Mouse (Mus musculus): Measurements from ENCODE around the gene Vmn1r211. TPM values are rescaled to one million over a fixed set of nuclear protein-coding genes. Genes with fewer than 3 reads are reported as not detected.
"Not testable (repeated sequence)": the region's sequence is repeated elsewhere in the genome, so short reads cannot be mapped to it uniquely, and the experiment has no call there.

Vmn1r211 gene
- polyA plus RNA-seq (2014; fragmentation: Nextera tagmentation; extraction: Ambion mirVana) = not detected in 2 replicates

DNA sequence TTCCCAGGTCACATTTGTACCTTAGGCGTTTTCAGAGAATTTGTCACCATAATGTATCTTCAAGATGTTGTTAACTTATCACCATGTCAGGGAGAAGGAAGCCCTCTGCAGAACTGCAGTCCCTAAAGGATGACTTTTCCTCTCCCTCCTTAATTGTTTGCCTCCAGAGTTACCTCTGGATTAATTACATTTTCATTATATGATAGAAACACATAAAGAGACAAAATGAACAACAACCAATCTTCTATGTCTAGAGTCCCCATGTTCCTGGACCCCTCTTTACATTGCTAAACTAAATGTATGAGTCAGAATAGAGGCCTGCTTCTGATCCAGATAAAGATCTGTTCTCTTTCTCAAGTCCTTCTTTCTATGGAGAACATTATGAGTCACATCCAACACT lies at the start of gene Vmn1r211:
TSS of gene Vmn1r211 (minus strand) at position 101 of the 400 bp plus-strand sequence.
- H3K27me3 ChIP-seq (ENCODE audit: control insufficient read depth, insufficient read depth, low read length) = no peaks in the 10 kb centered on the region
- no peaks in the 10 kb centered on the region for H3K36me3 ChIP-seq (ENCODE audit: control insufficient read depth, insufficient read depth, low read length)
- ATAC-seq (ENCODE audit: low read depth) = no peak
- WGBS = 71% methylated on average over 1 of the region's 1 CpGs
- H3K27ac ChIP-seq (ENCODE audit: low read depth, low read length) = no peak within 1 kb of the TSS
- H3K4me2 ChIP-seq (ENCODE audit: low read depth, low read length) = no peak within 1 kb of the TSS
- H3K4me3 ChIP-seq (ENCODE audit: low read depth, low read length) = no peak within 1 kb of the TSS
- H3K4me1 ChIP-seq (ENCODE audit: control insufficient read depth, insufficient read depth, low read length) = no peaks in the 10 kb centered on the region
- H3K9ac ChIP-seq (replicated peaks; ENCODE audit: low read depth, low read length) = no peak within 1 kb of the TSS
- H3K9me3 ChIP-seq (ENCODE audit: control insufficient read depth, low read length) = no peaks in the 10 kb centered on the region

DNA sequence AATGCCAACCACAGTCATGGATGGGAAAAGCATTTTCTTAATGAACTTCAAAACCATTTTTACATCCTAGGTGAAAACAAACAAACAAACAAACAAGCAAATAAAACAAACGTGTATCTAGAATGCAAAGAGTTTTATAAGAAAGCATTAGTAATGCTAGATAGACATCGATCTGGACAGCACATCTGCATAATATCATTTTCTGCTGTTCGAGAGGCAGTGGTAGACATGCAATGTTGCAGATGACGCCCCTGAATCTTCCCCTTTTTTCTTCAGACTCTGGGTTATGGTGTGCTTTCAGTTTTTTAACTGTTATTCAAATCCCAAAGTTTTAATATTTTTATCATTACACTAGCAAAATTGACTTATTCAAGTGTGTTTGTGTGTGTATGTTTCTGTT lies 26.7 kb upstream of the Vmn1r211 start, which contains the start of gene Vmn1r212:
TSS of gene Vmn1r212 (minus strand) at position 101 of the 400 bp plus-strand sequence.
- no peaks in the 10 kb centered on the region for H3K9me3 ChIP-seq (ENCODE audit: control insufficient read depth, low read length)
- no peaks in the 10 kb centered on the region for H3K4me1 ChIP-seq (ENCODE audit: control insufficient read depth, insufficient read depth, low read length)
- no peak within 1 kb of the TSS for H3K4me2 ChIP-seq (ENCODE audit: low read depth, low read length)
- H3K4me3 ChIP-seq (ENCODE audit: low read depth, low read length) = no peak within 1 kb of the TSS
- no peak within 1 kb of the TSS for H3K9ac ChIP-seq (replicated peaks; ENCODE audit: low read depth, low read length)
- no peaks in the 10 kb centered on the region for H3K36me3 ChIP-seq (ENCODE audit: control insufficient read depth, insufficient read depth, low read length)
- 85% methylated on average over 4 of the region's 4 CpGs for WGBS
- no peak for ATAC-seq (ENCODE audit: low read depth)
- H3K27ac ChIP-seq (ENCODE audit: low read depth, low read length) = no peak within 1 kb of the TSS
- H3K27me3 ChIP-seq (ENCODE audit: control insufficient read depth, insufficient read depth, low read length) = no peaks in the 10 kb centered on the region

DNA sequence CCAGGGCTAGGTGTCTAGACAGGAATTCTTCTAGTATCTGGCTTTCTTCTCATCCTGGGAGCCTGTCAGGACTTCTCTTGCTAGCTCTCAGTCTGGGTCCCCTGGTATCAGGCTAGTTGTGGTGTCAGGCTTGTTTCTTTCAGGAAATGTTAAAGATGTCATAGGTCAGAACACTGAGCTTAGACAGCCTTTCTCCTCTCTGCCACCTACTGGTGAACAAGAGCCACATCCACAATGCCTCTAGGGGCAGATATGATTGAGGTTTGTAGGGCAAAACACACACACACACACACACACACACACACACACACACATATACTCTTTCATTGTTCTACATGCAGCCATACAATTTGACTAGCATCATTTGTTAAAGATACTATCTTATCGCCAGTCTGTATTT lies 21.9 kb upstream of the Vmn1r211 start:
- H3K4me1 ChIP-seq (ENCODE audit: control insufficient read depth, insufficient read depth, low read length) = no peaks in the 10 kb centered on the region
- H3K27ac ChIP-seq (ENCODE audit: low read depth, low read length) = no peak overlapping the region
- no peak overlapping the region for H3K9ac ChIP-seq (replicated peaks; ENCODE audit: low read depth, low read length)
- H3K36me3 ChIP-seq (ENCODE audit: control insufficient read depth, insufficient read depth, low read length) = no peaks in the 10 kb centered on the region
- H3K9me3 ChIP-seq (ENCODE audit: control insufficient read depth, low read length) = no peaks in the 10 kb centered on the region
- 97% methylated on average over 1 of the region's 1 CpGs for WGBS
- H3K27me3 ChIP-seq (ENCODE audit: control insufficient read depth, insufficient read depth, low read length) = no peaks in the 10 kb centered on the region
- no peak overlapping the region for H3K4me2 ChIP-seq (ENCODE audit: low read depth, low read length)
- no peak for ATAC-seq (ENCODE audit: low read depth)
- H3K4me3 ChIP-seq (ENCODE audit: low read depth, low read length) = no peak overlapping the region

DNA sequence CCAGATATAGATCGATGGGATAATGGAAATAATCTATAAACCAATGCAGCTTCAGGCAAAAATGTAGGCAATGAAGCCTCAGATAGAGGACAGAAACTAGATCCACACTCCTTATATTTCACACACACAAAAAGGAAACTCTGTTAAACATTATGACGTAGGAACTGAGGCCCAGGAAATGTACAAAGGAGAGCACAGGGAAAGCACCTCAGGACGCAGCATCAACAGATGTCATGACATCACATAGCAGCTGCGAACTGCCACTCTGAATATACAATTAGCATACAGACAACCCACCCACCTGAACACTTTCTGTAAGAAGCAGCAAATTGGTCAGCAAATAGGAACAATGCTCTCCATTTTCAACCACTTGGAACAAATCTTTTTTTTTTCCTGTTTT lies 2.6 kb downstream of the Vmn1r211 start:
- Histone ChIP-seq H3K9ac (replicated peaks; ENCODE audit: low read depth, low read length) (no peak overlapping the region), H3K27ac (ENCODE audit: low read depth, low read length) (no peak overlapping the region), H3K36me3 (ENCODE audit: control insufficient read depth, insufficient read depth, low read length) (no peaks in the 10 kb centered on the region), H3K4me3 (ENCODE audit: low read depth, low read length) (no peak overlapping the region), H3K4me2 (ENCODE audit: low read depth, low read length) (no peak overlapping the region), H3K9me3 (ENCODE audit: control insufficient read depth, low read length) (no peaks in the 10 kb centered on the region), H3K4me1 (ENCODE audit: control insufficient read depth, insufficient read depth, low read length) (no peaks in the 10 kb centered on the region), H3K27me3 (ENCODE audit: control insufficient read depth, insufficient read depth, low read length) (no peaks in the 10 kb centered on the region)
- WGBS = 79% methylated on average over 4 of the region's 4 CpGs
- ATAC-seq (ENCODE audit: low read depth) = no peak

DNA sequence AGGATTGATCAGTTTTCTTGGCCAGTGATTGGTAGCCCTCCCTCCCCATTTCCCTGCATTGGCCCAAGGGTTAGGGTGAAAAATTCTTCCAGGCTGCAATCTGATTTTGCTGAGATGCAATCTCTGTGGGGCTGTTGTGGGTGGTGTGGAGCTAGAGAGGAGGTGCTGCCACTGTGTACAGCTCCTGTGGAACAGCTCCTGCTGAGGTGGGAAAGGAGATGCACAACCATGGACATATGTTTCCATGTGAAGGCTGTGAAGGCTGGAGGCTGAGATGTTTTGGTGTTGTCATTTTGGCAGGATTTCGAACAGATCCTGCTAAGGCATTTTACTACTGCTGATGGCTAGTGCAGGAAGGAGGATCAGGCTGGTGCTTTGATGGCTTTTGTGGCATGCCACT lies 10.6 kb downstream of the Vmn1r211 start:
- Histone ChIP-seq H3K4me2 (ENCODE audit: low read depth, low read length) (no peak overlapping the region), H3K9me3 (ENCODE audit: control insufficient read depth, low read length) (no peaks in the 10 kb centered on the region), H3K27me3 (ENCODE audit: control insufficient read depth, insufficient read depth, low read length) (no peaks in the 10 kb centered on the region), H3K4me3 (ENCODE audit: low read depth, low read length) (no peak overlapping the region), H3K4me1 (ENCODE audit: control insufficient read depth, insufficient read depth, low read length) (no peaks in the 10 kb centered on the region), H3K9ac (replicated peaks; ENCODE audit: low read depth, low read length) (no peak overlapping the region), H3K27ac (ENCODE audit: low read depth, low read length) (no peak overlapping the region), H3K36me3 (ENCODE audit: control insufficient read depth, insufficient read depth, low read length) (no peaks in the 10 kb centered on the region)
- no peak for ATAC-seq (ENCODE audit: low read depth)
- WGBS = 85% methylated on average over 1 of the region's 1 CpGs

DNA sequence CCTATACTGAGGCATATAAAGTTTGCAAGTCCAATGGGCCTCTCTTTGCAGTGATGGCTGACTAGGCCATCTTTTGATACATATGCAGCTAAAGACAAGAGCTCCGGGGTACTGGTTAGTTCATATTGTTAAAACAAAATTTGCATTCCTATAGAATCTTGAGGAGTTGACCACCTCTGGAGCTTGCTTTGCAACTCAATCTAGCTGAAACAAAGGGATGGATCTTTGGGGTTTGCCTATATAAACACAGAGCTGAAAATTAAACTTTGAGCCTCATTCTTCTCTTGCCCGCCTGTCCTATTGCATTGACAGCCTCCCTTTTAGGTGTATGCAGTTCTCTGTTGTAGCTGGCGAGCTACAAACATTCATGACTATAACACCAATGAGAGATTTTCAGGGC lies 13.1 kb downstream of the Vmn1r211 start:
- H3K27me3 ChIP-seq (ENCODE audit: control insufficient read depth, insufficient read depth, low read length); H3K36me3 ChIP-seq (ENCODE audit: control insufficient read depth, insufficient read depth, low read length); H3K4me2 ChIP-seq (ENCODE audit: low read depth, low read length); H3K9me3 ChIP-seq (ENCODE audit: control insufficient read depth, low read length); H3K9ac ChIP-seq (replicated peaks; ENCODE audit: low read depth, low read length); ATAC-seq (ENCODE audit: low read depth); H3K4me1 ChIP-seq (ENCODE audit: control insufficient read depth, insufficient read depth, low read length); H3K4me3 ChIP-seq (ENCODE audit: low read depth, low read length); H3K27ac ChIP-seq (ENCODE audit: low read depth, low read length): not testable (repeated sequence)
- WGBS = 48% methylated on average over 3 of the region's 3 CpGs

DNA sequence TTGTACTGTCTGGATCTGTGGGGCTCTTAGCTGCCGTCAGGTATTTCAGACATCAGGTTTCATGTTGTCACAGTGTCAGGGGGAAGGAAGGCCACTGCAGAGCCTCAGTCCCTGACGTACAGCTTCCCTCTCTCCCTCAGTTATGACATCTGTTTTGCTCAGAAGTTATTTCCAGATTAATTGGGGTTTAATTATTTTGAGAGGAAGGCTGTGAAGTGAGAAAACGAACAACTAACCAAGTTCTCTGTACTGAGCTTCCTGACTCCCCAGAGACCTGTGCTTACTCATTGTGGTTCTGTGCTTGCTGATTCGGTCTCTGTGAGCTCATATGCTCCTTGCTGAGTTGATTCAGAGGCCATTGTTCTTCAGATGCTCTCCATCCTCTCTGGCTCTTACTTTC lies 26.1 kb downstream of the Vmn1r211 start, which contains the start of gene Vmn1r210:
TSS of gene Vmn1r210 (minus strand) at position 101 of the 400 bp plus-strand sequence.
- Histone ChIP-seq H3K36me3 (ENCODE audit: control insufficient read depth, insufficient read depth, low read length) (no peaks in the 10 kb centered on the region), H3K9me3 (ENCODE audit: control insufficient read depth, low read length) (no peaks in the 10 kb centered on the region), H3K27ac (ENCODE audit: low read depth, low read length) (no peak within 1 kb of the TSS), H3K4me1 (ENCODE audit: control insufficient read depth, insufficient read depth, low read length) (no peaks in the 10 kb centered on the region), H3K4me3 (ENCODE audit: low read depth, low read length) (no peak within 1 kb of the TSS), H3K9ac (replicated peaks; ENCODE audit: low read depth, low read length) (no peak within 1 kb of the TSS), H3K27me3 (ENCODE audit: control insufficient read depth, insufficient read depth, low read length) (no peaks in the 10 kb centered on the region), H3K4me2 (ENCODE audit: low read depth, low read length) (no peak within 1 kb of the TSS)
- ATAC-seq (ENCODE audit: low read depth) = no peak
- WGBS = 71% methylated on average over 4 of the region's 4 CpGs

DNA sequence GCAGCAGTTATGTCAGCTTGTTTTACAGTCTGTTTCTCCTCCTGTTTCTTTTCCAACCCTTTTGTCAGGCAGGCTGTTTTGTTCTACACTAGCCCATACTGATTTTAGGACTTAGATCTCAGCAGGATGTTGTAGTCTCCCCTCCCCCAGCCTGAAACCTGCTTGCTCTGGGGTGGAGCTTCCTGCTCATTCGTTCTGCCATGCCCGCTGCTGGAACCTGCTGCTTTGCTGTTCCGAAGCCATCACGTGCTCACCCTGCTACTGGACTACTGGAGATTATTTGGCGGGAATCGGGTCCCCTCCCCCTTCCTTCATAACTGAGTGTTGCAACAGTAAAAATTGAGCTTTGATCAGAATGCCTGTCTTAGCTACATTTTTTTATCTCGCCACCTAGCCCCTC lies 28.0 kb downstream of the Vmn1r211 start:
- 35% methylated on average over 7 of the region's 7 CpGs for WGBS
- not testable (repeated sequence) for H3K4me2 ChIP-seq (ENCODE audit: low read depth, low read length); H3K4me1 ChIP-seq (ENCODE audit: control insufficient read depth, insufficient read depth, low read length); H3K9ac ChIP-seq (replicated peaks; ENCODE audit: low read depth, low read length); H3K4me3 ChIP-seq (ENCODE audit: low read depth, low read length); ATAC-seq (ENCODE audit: low read depth); H3K27me3 ChIP-seq (ENCODE audit: control insufficient read depth, insufficient read depth, low read length); H3K9me3 ChIP-seq (ENCODE audit: control insufficient read depth, low read length); H3K27ac ChIP-seq (ENCODE audit: low read depth, low read length); H3K36me3 ChIP-seq (ENCODE audit: control insufficient read depth, insufficient read depth, low read length)

DNA sequence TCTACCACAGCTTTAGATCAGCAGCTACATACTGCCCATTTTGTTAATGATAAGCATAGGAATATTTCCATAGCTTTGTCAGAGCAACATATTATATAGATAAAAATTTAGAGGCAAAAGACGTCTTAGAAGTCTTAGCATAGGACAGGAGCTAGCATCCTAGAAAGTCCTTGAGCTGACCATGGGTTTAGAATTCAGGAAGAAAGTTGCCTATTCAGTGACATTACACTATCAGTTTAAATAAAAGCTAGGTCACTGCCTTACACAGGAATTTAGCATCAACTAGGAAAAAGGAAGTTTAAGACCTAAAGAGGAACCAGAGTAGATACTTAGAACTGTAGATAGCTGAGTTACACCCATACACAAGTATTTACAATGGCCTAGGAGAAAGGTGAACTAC lies 35.8 kb downstream of the Vmn1r211 start:
- H3K27ac ChIP-seq (ENCODE audit: low read depth, low read length); H3K9ac ChIP-seq (replicated peaks; ENCODE audit: low read depth, low read length); H3K4me2 ChIP-seq (ENCODE audit: low read depth, low read length); H3K27me3 ChIP-seq (ENCODE audit: control insufficient read depth, insufficient read depth, low read length); ATAC-seq (ENCODE audit: low read depth); H3K36me3 ChIP-seq (ENCODE audit: control insufficient read depth, insufficient read depth, low read length); H3K4me1 ChIP-seq (ENCODE audit: control insufficient read depth, insufficient read depth, low read length); H3K4me3 ChIP-seq (ENCODE audit: low read depth, low read length); H3K9me3 ChIP-seq (ENCODE audit: control insufficient read depth, low read length): not testable (repeated sequence)
- WGBS = 93% methylated on average over 1 of the region's 1 CpGs

DNA sequence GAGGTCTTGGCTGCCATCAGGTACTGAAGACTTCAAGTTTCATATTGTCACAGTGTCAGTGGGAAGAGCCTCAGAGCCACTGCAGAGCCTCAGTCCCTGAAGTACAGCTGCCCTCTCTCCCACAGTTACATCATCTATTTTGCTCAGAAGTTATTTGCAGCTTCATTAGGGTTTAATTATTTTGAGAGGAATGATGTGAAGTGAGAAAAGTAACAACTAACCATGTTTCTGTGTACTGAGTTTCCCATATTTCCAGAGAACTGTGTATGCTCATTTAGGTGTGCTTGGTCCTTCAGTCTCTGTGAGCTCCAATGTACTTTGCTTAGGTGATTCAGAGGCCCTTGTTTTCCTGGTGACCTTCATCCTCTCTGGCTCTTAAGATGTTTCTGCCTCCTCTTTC lies 47.8 kb downstream of the Vmn1r211 start, which contains the start of gene Vmn1r209:
TSS of gene Vmn1r209 (minus strand) at position 101 of the 400 bp plus-strand sequence.
- ATAC-seq (ENCODE audit: low read depth); H3K9ac ChIP-seq (replicated peaks; ENCODE audit: low read depth, low read length); H3K9me3 ChIP-seq (ENCODE audit: control insufficient read depth, low read length); H3K36me3 ChIP-seq (ENCODE audit: control insufficient read depth, insufficient read depth, low read length); H3K27ac ChIP-seq (ENCODE audit: low read depth, low read length); H3K27me3 ChIP-seq (ENCODE audit: control insufficient read depth, insufficient read depth, low read length); H3K4me1 ChIP-seq (ENCODE audit: control insufficient read depth, insufficient read depth, low read length); H3K4me2 ChIP-seq (ENCODE audit: low read depth, low read length); H3K4me3 ChIP-seq (ENCODE audit: low read depth, low read length): not testable (repeated sequence)

Measured in neural tube, embryonic 14.5 days (tissue).